Mouse (Mus musculus) cortical plate, adult 2 months (tissue): Measurements from ENCODE around the gene 4933428G20Rik. TPM values are rescaled to one million over a fixed set of nuclear protein-coding genes. Genes with fewer than 3 reads are reported as not detected.

Experiments
- H3K27ac ChIP-seq: fragments of 200-500 bp; 2 replicates; pipeline ENCODE4 v1.5.1; 2012; ENCODE audit warnings: low read length, control low read depth, inconsistent platforms; ENCODE audit not compliant: insufficient read depth
- H3K4me1 ChIP-seq: fragments of 200-500 bp; 2 replicates; pipeline ENCODE4 v1.6.1; 2011; ENCODE audit warnings: low read length; ENCODE audit not compliant: control insufficient read depth, insufficient read depth
- H3K4me3 ChIP-seq: fragments of 200-500 bp; 2 replicates; pipeline ENCODE4 v1.5.1; 2011; ENCODE audit warnings: mild to moderate bottlenecking, low read length, control low read depth; ENCODE audit not compliant: insufficient read depth
- CTCF ChIP-seq: fragments of 200-500 bp; IDR thresholded peaks from 2 replicates; pipeline ENCODE4 v1.5.1; 2011; ENCODE audit warnings: mild to moderate bottlenecking, control low read depth, low read length; ENCODE audit not compliant: insufficient read depth; ENCODE audit errors: extremely low read depth
- POLR2A ChIP-seq: fragments of 200-500 bp; IDR thresholded peaks from 2 replicates; pipeline ENCODE4 v1.6.1; 2011; ENCODE audit warnings: mild to moderate bottlenecking, low read length, control low read depth; ENCODE audit not compliant: insufficient read depth; ENCODE audit errors: extremely low read depth
- polyA plus RNA-seq: library from polyadenylated mRNA; depleted of rRNA; stranded (reverse); fragments of >200 nt; gene quantifications from 2 replicates; pipeline ENCODE4 v1.2.3, GENCODE M21; 2012

4933428G20Rik gene
- polyA plus RNA-seq, 1 experiment: 0.06 TPM

GRCm38 (mm10) chr11:97533653-97534052 lies 33.5 kb upstream of the 4933428G20Rik start:
- H3K4me3 ChIP-seq: no peak overlapping the region
- peaks cover 11% of the 10 kb centered on the region for H3K4me1 ChIP-seq
- H3K27ac ChIP-seq: no peak overlapping the region
- TF ChIP-seq CTCF: no peak
- no peak for TF ChIP-seq POLR2A

GRCm38 (mm10) chr11:97532950-97533582 lies 32.9 kb upstream of the 4933428G20Rik start:
- Histone ChIP-seq H3K4me3 (no peak overlapping the region), H3K27ac (no peak overlapping the region), H3K4me1 (peaks cover 11% of the 10 kb centered on the region)
- TF ChIP-seq CTCF: no peak
- no peak for TF ChIP-seq POLR2A

GRCm38 (mm10) chr11:97532354-97532753 lies 32.2 kb upstream of the 4933428G20Rik start:
- Histone ChIP-seq H3K27ac (no peak overlapping the region), H3K4me1 (peaks cover 9% of the 10 kb centered on the region; the same call in 1 of the 2 replicates), H3K4me3 (no peak overlapping the region)
- no peak for TF ChIP-seq POLR2A
- TF ChIP-seq CTCF: no peak

- H3K4me3 ChIP-seq: 0 out of 2 replicates have a peak overlapping the region, but pooled peaks have one; percentile 2
- no peak overlapping the region for H3K27ac ChIP-seq
- TF ChIP-seq CTCF (peak; percentile 87), POLR2A (no peak)
- H3K4me1 ChIP-seq: peaks cover 6% of the 10 kb centered on the region; the same call in 1 of the 2 replicates
Measured at GRCm38 (mm10) chr11:97531381-97532260, 31.5 kb upstream of the 4933428G20Rik start.

- Histone ChIP-seq H3K27ac (no peak overlapping the region), H3K4me1 (peaks cover 5% of the 10 kb centered on the region; the same call in 1 of the 2 replicates), H3K4me3 (no peak overlapping the region)
- no peak for TF ChIP-seq CTCF
- no peak for TF ChIP-seq POLR2A
Measured at GRCm38 (mm10) chr11:97530961-97531360, 30.8 kb upstream of the 4933428G20Rik start.

- H3K4me1 ChIP-seq: peaks cover 2% of the 10 kb centered on the region; the same call in 1 of the 2 replicates
Measured at GRCm38 (mm10) chr11:97530069-97530468, 29.9 kb upstream of the 4933428G20Rik start.

GRCm38 (mm10) chr11:97528282-97528808 lies 28.2 kb upstream of the 4933428G20Rik start:
- TF ChIP-seq CTCF (no peak), POLR2A (no peak)
- peaks cover 5% of the 10 kb centered on the region; the same call in 1 of the 2 replicates for H3K4me1 ChIP-seq

More at GRCm38 (mm10) chr11:97530069-97530468, 29.9 kb upstream of the 4933428G20Rik start:
- Histone ChIP-seq H3K27ac (no peak overlapping the region), H3K4me3 (no peak overlapping the region)
- TF ChIP-seq POLR2A (no peak), CTCF (no peak)

GRCm38 (mm10) chr11:97525313-97525712 lies 25.2 kb upstream of the 4933428G20Rik start:
- Histone ChIP-seq H3K4me3 (no peak overlapping the region), H3K27ac (no peak overlapping the region), H3K4me1 (peaks cover 2% of the 10 kb centered on the region; the same call in 1 of the 2 replicates)
- TF ChIP-seq CTCF: no peak
- TF ChIP-seq POLR2A: no peak

More at GRCm38 (mm10) chr11:97528282-97528808, 28.2 kb upstream of the 4933428G20Rik start:
- H3K4me3 ChIP-seq: no peak overlapping the region
- no peak overlapping the region for H3K27ac ChIP-seq

- Histone ChIP-seq H3K4me1 (peaks cover 2% of the 10 kb centered on the region; the same call in 1 of the 2 replicates), H3K4me3 (no peak overlapping the region), H3K27ac (no peak overlapping the region)
- TF ChIP-seq POLR2A (no peak), CTCF (no peak)
Measured at GRCm38 (mm10) chr11:97524306-97524705, 24.2 kb upstream of the 4933428G20Rik start.

GRCm38 (mm10) chr11:97523827-97524261 lies 23.7 kb upstream of the 4933428G20Rik start:
- Histone ChIP-seq H3K4me1 (peaks cover 2% of the 10 kb centered on the region; the same call in 1 of the 2 replicates), H3K27ac (no peak overlapping the region), H3K4me3 (no peak overlapping the region)
- TF ChIP-seq POLR2A: no peak
- TF ChIP-seq CTCF: no peak
